Mouse (Mus musculus): ENCODE data around the gene H2-Eb1. TPM values are rescaled to one million over a fixed set of nuclear protein-coding genes. Genes with fewer than 3 reads are reported as not detected.

H2-Eb1 gene
- total and polyA plus RNA-seq, 2 experiments from 2014 or later: 0.88 to 5.2 TPM

- Histone ChIP-seq H3K27me3 (ENCODE audit: insufficient read depth, low read length) (no peaks in the 10 kb centered on the region), H3K4me1 (ENCODE audit: insufficient read depth, low read length) (no peaks in the 10 kb centered on the region), H3K36me3 (ENCODE audit: insufficient read depth, low read length) (no peaks in the 10 kb centered on the region), H3K27ac (ENCODE audit: low read depth, low read length) (no peak overlapping the region), H3K4me2 (ENCODE audit: low read depth, low read length, poor library complexity, severe bottlenecking) (no peak overlapping the region), H3K9me3 (ENCODE audit: low read length) (no peaks in the 10 kb centered on the region), H3K4me3 (ENCODE audit: low read depth, low read length) (no peak overlapping the region), H3K9ac (replicated peaks; ENCODE audit: low read length, poor library complexity, severe bottlenecking) (no peak overlapping the region)
- ATAC-seq (ENCODE audit: low FRiP score): no peak
- 82% methylated on average over 10 of the region's 10 CpGs for WGBS
- DNase-seq (ENCODE audit: low spot score): no peak
- no peak for TF ChIP-seq CTCF (IDR thresholded peaks at IDR 0.05)
These were observed 59.4 kb downstream of the H2-Eb1 start for GRCm38 (mm10) chr17:34365031-34365430.

Other genes starting within 250 kb of the H2-Eb1 start
- gene H2-Oa, start 213.5 kb upstream of the H2-Eb1 start, total RNA-seq (2014; rRNA removed): not detected in 2 replicates
- 0.23 TPM in 1 of 2 replicates, not detected in the other for gene H2-Oa, start 213.5 kb upstream of the H2-Eb1 start, polyA plus RNA-seq (2015; fragmentation: Nextera tagmentation; extraction: Ambion mirVana)
- gene H2-DMa, start 186.3 kb upstream of the H2-Eb1 start, total RNA-seq (2014; rRNA removed): 23.8 and 39.0 TPM in 2 replicates
- gene H2-DMa, start 186.3 kb upstream of the H2-Eb1 start, polyA plus RNA-seq (2015; fragmentation: Nextera tagmentation; extraction: Ambion mirVana): 24.8 and 26.1 TPM in 2 replicates
- gene Brd2, start 183.2 kb upstream of the H2-Eb1 start, total RNA-seq (2014; rRNA removed): 219 and 233 TPM in 2 replicates
- gene Brd2, start 183.2 kb upstream of the H2-Eb1 start, polyA plus RNA-seq (2015; fragmentation: Nextera tagmentation; extraction: Ambion mirVana): 107 and 124 TPM in 2 replicates
- gene H2-DMb2, start 162.6 kb upstream of the H2-Eb1 start, total RNA-seq (2014; rRNA removed): 0.16 and 0.47 TPM in 2 replicates
- 1.4 and 1.6 TPM in 2 replicates for gene H2-DMb2, start 162.6 kb upstream of the H2-Eb1 start, polyA plus RNA-seq (2015; fragmentation: Nextera tagmentation; extraction: Ambion mirVana)
- gene H2-DMb1, start 152.8 kb upstream of the H2-Eb1 start, total RNA-seq (2014; rRNA removed): 0.47 and 4.7 TPM in 2 replicates
- 1.6 and 2.3 TPM in 2 replicates for gene H2-DMb1, start 152.8 kb upstream of the H2-Eb1 start, polyA plus RNA-seq (2015; fragmentation: Nextera tagmentation; extraction: Ambion mirVana)
- gene Tap1, start 118.3 kb upstream of the H2-Eb1 start, total RNA-seq (2014; rRNA removed): 7.1 and 16.5 TPM in 2 replicates
- 7.7 and 8.3 TPM in 2 replicates for gene Tap1, start 118.3 kb upstream of the H2-Eb1 start, polyA plus RNA-seq (2015; fragmentation: Nextera tagmentation; extraction: Ambion mirVana)
- gene Psmb9, start 118.1 kb upstream of the H2-Eb1 start, total RNA-seq (2014; rRNA removed): 0.99 and 1.1 TPM in 2 replicates
- gene Psmb9, start 118.1 kb upstream of the H2-Eb1 start, polyA plus RNA-seq (2015; fragmentation: Nextera tagmentation; extraction: Ambion mirVana): 2.0 and 3.3 TPM in 2 replicates
- gene Psmb8, start 108.1 kb upstream of the H2-Eb1 start, total RNA-seq (2014; rRNA removed): 1.7 and 2.8 TPM in 2 replicates
- gene Psmb8, start 108.1 kb upstream of the H2-Eb1 start, polyA plus RNA-seq (2015; fragmentation: Nextera tagmentation; extraction: Ambion mirVana): 4.2 and 5.3 TPM in 2 replicates
- 1.8 and 2.0 TPM in 2 replicates for gene Tap2, start 102.3 kb upstream of the H2-Eb1 start, total RNA-seq (2014; rRNA removed)
- gene Tap2, start 102.3 kb upstream of the H2-Eb1 start, polyA plus RNA-seq (2015; fragmentation: Nextera tagmentation; extraction: Ambion mirVana): 2.9 and 4.2 TPM in 2 replicates
- 1.1 and 1.2 TPM in 2 replicates for gene H2-Ob, start 67.0 kb upstream of the H2-Eb1 start, total RNA-seq (2014; rRNA removed)
- 0.31 and 0.55 TPM in 2 replicates for gene H2-Ob, start 67.0 kb upstream of the H2-Eb1 start, polyA plus RNA-seq (2015; fragmentation: Nextera tagmentation; extraction: Ambion mirVana)
- gene H2-Ab1, start 48.2 kb upstream of the H2-Eb1 start, total RNA-seq (2014; rRNA removed): 0.57 and 1.4 TPM in 2 replicates
- gene H2-Ab1, start 48.2 kb upstream of the H2-Eb1 start, polyA plus RNA-seq (2015; fragmentation: Nextera tagmentation; extraction: Ambion mirVana): 1.5 and 2.7 TPM in 2 replicates
- gene H2-Aa, start 18.0 kb upstream of the H2-Eb1 start, total RNA-seq (2014; rRNA removed): 0.66 TPM in 1 of 2 replicates, not detected in the other
- 0.29 and 0.81 TPM in 2 replicates for gene H2-Aa, start 18.0 kb upstream of the H2-Eb1 start, polyA plus RNA-seq (2015; fragmentation: Nextera tagmentation; extraction: Ambion mirVana)
- 0.22 and 0.33 TPM in 2 replicates for gene H2-Eb2, start 19.8 kb downstream of the H2-Eb1 start, total RNA-seq (2014; rRNA removed)
- 0.06 and 0.09 TPM in 2 replicates for gene H2-Eb2, start 19.8 kb downstream of the H2-Eb1 start, polyA plus RNA-seq (2015; fragmentation: Nextera tagmentation; extraction: Ambion mirVana)
- gene Btnl2, start 49.0 kb downstream of the H2-Eb1 start, total RNA-seq (2014; rRNA removed): not detected in 2 replicates
- gene Btnl2, start 49.0 kb downstream of the H2-Eb1 start, polyA plus RNA-seq (2015; fragmentation: Nextera tagmentation; extraction: Ambion mirVana): not detected in 2 replicates
- not detected in 2 replicates for gene Btnl1, start 71.3 kb downstream of the H2-Eb1 start, total RNA-seq (2014; rRNA removed)
- not detected in 2 replicates for gene Btnl1, start 71.3 kb downstream of the H2-Eb1 start, polyA plus RNA-seq (2015; fragmentation: Nextera tagmentation; extraction: Ambion mirVana)
- gene BC051142, start 93.0 kb downstream of the H2-Eb1 start, total RNA-seq (2014; rRNA removed): 2.0 and 9.2 TPM in 2 replicates
- 6.7 and 7.8 TPM in 2 replicates for gene BC051142, start 93.0 kb downstream of the H2-Eb1 start, polyA plus RNA-seq (2015; fragmentation: Nextera tagmentation; extraction: Ambion mirVana)
- gene Btnl4, start 171.5 kb downstream of the H2-Eb1 start, total RNA-seq (2014; rRNA removed): not detected in 2 replicates
- gene Btnl4, start 171.5 kb downstream of the H2-Eb1 start, polyA plus RNA-seq (2015; fragmentation: Nextera tagmentation; extraction: Ambion mirVana): not detected in 2 replicates
- not detected in 2 replicates for gene Btnl6, start 211.5 kb downstream of the H2-Eb1 start, total RNA-seq (2014; rRNA removed)
- not detected in 2 replicates for gene Btnl6, start 211.5 kb downstream of the H2-Eb1 start, polyA plus RNA-seq (2015; fragmentation: Nextera tagmentation; extraction: Ambion mirVana)